Mouse (Mus musculus) cortical plate, adult 2 months (tissue): ENCODE measurements around the gene Cnih1. TPM values are rescaled to one million over a fixed set of nuclear protein-coding genes. Genes with fewer than 3 reads are reported as not detected.

Experiments used
- H3K27ac ChIP-seq: fragments of 200-500 bp; 2 replicates; pipeline ENCODE4 v1.5.1; 2012; ENCODE audit warnings: low read length, control low read depth, inconsistent platforms; ENCODE audit not compliant: insufficient read depth
- H3K4me1 ChIP-seq: fragments of 200-500 bp; 2 replicates; pipeline ENCODE4 v1.6.1; 2011; ENCODE audit warnings: low read length; ENCODE audit not compliant: control insufficient read depth, insufficient read depth
- H3K4me3 ChIP-seq: fragments of 200-500 bp; 2 replicates; pipeline ENCODE4 v1.5.1; 2011; ENCODE audit warnings: mild to moderate bottlenecking, low read length, control low read depth; ENCODE audit not compliant: insufficient read depth
- CTCF ChIP-seq: fragments of 200-500 bp; IDR thresholded peaks from 2 replicates; pipeline ENCODE4 v1.5.1; 2011; ENCODE audit warnings: mild to moderate bottlenecking, control low read depth, low read length; ENCODE audit not compliant: insufficient read depth; ENCODE audit errors: extremely low read depth
- POLR2A ChIP-seq: fragments of 200-500 bp; IDR thresholded peaks from 2 replicates; pipeline ENCODE4 v1.6.1; 2011; ENCODE audit warnings: mild to moderate bottlenecking, low read length, control low read depth; ENCODE audit not compliant: insufficient read depth; ENCODE audit errors: extremely low read depth
- polyA plus RNA-seq: library from polyadenylated mRNA; depleted of rRNA; stranded (reverse); fragments of >200 nt; gene quantifications from 2 replicates; pipeline ENCODE4 v1.2.3, GENCODE M21; 2012; rRNA removed

Gene Cnih1
- polyA plus RNA-seq, 1 experiment, result 114 TPM

DNA sequence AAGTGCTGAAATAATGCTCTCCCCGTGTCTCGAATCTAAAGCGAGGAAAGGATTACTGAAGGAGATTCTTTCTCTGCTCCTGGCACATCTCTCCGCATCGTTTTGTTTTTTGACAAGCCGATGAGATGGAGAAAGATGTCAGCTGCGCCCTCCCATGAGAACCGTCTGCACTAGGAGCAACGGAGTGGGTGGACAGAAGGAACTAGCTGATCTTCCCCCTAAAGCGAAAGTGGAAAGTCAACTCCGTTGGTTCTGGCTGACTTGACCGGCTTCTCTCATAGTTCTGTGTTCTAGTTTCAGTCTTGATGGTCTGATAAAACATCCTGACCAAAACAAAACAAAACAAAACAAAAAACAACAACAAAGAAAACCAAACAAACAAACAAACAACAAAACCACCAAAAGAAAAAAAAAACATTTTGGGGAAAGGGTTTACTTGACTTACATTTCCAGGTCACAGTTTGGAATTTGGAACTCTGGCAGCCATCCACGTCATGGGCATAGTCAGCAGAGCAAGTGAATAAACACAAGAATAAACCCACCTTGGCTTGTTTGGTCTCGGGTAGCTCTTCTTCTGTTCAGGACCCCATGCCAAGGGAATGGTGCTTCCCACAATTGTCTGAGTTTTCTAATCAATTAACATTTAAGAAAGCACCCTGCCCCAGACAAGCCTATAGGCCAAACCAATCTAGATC is 53.3 kb downstream of the Cnih1 start:
- H3K4me1 ChIP-seq, result no peaks in the 10 kb centered on the region
- no peak overlapping the region for H3K27ac ChIP-seq
- no peak overlapping the region for H3K4me3 ChIP-seq
- TF ChIP-seq CTCF, result no peak
- TF ChIP-seq POLR2A, result no peak

DNA sequence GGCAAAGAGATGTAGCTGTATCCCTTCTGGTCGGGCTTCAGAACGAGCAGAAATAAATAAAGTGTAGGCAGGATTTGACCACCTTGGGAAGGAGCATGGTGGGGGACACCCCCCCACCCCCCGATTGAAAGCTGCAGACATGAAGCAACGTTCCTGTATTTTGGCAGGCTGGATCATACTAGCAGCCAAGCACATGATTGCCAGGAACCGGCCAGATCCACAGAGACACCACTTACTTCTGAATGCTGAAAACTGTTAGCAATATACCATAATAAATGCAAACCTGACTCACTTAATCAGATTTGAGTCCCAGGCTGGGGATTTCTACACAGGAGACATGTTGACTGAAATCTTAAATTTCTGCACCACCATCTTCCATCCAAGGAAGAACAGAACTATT is 53.9 kb downstream of the Cnih1 start:
- no peak overlapping the region for H3K27ac ChIP-seq
- no peak overlapping the region for H3K4me3 ChIP-seq
- no peaks in the 10 kb centered on the region for H3K4me1 ChIP-seq
- TF ChIP-seq POLR2A (no peak), CTCF (no peak)

DNA sequence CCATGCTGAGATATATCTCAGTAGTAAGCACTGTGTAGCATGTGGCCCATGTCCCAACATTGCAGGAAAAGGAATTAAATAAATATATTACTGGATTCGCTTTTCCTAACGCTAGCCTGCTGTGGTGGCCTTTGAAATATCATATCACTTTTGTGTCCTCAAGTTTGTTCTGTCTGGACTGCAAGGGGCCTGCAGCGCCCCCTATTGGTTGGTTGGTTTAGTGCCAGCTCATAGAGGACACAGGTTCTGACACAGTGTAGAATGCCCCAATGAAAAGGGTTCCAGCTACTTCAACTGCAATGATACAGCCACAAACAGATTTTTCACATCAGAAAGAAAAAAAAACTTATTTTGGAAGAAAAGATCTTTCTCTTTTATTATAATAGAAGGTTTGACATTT is 62.5 kb downstream of the Cnih1 start:
- no peak for TF ChIP-seq POLR2A
- TF ChIP-seq CTCF, result peak; percentile 27; the same call in 1 of the 2 replicates
- Histone ChIP-seq H3K4me3 (no peak overlapping the region), H3K4me1 (no peaks in the 10 kb centered on the region), H3K27ac (no peak overlapping the region)

Other genes starting within 250 kb of the Cnih1 start
- gene Cdkn3, start 27.9 kb downstream of the Cnih1 start, polyA plus RNA-seq, result 0.68 and 1.1 TPM in 2 replicates
- 82.0 and 83.9 TPM in 2 replicates for gene Gmfb, start 33.8 kb upstream of the Cnih1 start, polyA plus RNA-seq
- gene Cgrrf1, start 43.7 kb upstream of the Cnih1 start, polyA plus RNA-seq, result 42.1 and 44.6 TPM in 2 replicates
- gene Samd4, start 94.4 kb upstream of the Cnih1 start, polyA plus RNA-seq, result 13.0 and 14.0 TPM in 2 replicates